Mouse (Mus musculus): Measurements from ENCODE around the gene Trappc3l.

DNA sequence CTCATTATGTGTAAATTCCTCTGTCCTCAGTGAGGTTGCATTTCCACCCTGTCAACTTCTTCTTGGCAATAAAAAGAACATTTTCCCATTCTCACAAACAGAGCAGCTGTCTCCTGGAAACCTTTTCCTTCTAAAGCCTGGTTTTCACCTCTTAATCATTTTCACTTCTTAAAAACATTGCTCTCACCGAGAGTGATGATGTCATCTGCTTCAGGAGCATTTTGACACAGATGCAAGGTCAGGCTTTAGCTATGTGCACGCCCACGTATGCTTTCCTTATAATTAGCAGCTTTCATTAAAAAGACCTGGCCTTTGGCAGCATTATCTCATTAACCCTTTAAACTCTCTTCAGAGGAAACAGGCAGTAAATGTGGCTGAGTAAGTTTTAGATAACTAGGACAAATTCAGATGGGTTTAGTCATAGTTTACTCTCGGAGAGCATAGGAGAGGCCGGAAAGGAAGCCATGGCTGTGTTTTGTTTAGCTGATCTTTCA lies 33.6 kb downstream of the Trappc3l start:
- no peak for TF ChIP-seq CTCF (IDR thresholded peaks at IDR 0.05; ENCODE audit: low read depth)
- no peak for TF ChIP-seq EP300 (optimal IDR thresholded peaks at IDR 0.05)

Measured in stomach, postnatal 0 days (tissue).